Mouse (Mus musculus) hindlimb bud, embryonic 11.5 days (tissue): ENCODE data around the gene Nfasc.

Experiments used
- DNase-seq: peaks from one replicate; pipeline ENCODE4 v3.0.0-alpha.2; 2012; ENCODE audit warnings: low read depth, low spot score; ENCODE audit errors: extremely low spot score

Nfasc gene

GRCm38 (mm10) chr1:132542762-132543306 is 198.8 kb downstream of the Nfasc start, which contains the start of gene Cntn2:
Gene Cntn2 (minus strand): TSS chr1:132543256.
- DNase-seq, result no peak

GRCm38 (mm10) chr1:132541824-132542599 is 199.6 kb downstream of the Nfasc start:
- no peak for DNase-seq

GRCm38 (mm10) chr1:132541171-132541823 is 200.3 kb downstream of the Nfasc start:
- DNase-seq, result no peak

GRCm38 (mm10) chr1:132540701-132541100 is 200.9 kb downstream of the Nfasc start:
- no peak for DNase-seq

GRCm38 (mm10) chr1:132537736-132538135 is 203.9 kb downstream of the Nfasc start:
- DNase-seq, result no peak

- no peak for DNase-seq
Measured at GRCm38 (mm10) chr1:132536416-132536815, 205.2 kb downstream of the Nfasc start.

- no peak for DNase-seq
Measured at GRCm38 (mm10) chr1:132535541-132535940, 206.1 kb downstream of the Nfasc start.

GRCm38 (mm10) chr1:132533840-132534239 is 207.8 kb downstream of the Nfasc start:
- DNase-seq, result no peak

GRCm38 (mm10) chr1:132532521-132532920 is 209.1 kb downstream of the Nfasc start:
- DNase-seq, result no peak

GRCm38 (mm10) chr1:132530631-132531191 is 210.9 kb downstream of the Nfasc start:
- DNase-seq, result no peak

- no peak for DNase-seq
Measured at GRCm38 (mm10) chr1:132528647-132529334, 212.8 kb downstream of the Nfasc start.

GRCm38 (mm10) chr1:132528071-132528470 is 213.5 kb downstream of the Nfasc start:
- no peak for DNase-seq

GRCm38 (mm10) chr1:132525832-132526231 is 215.8 kb downstream of the Nfasc start:
- peak; percentile 79 for DNase-seq

- no peak for DNase-seq
Measured at GRCm38 (mm10) chr1:132523920-132524319, 217.7 kb downstream of the Nfasc start.

- DNase-seq, result no peak
Measured at GRCm38 (mm10) chr1:132523048-132523447, 218.5 kb downstream of the Nfasc start.

GRCm38 (mm10) chr1:132520764-132521163 is 220.8 kb downstream of the Nfasc start:
- DNase-seq, result no peak

GRCm38 (mm10) chr1:132519734-132520133 is 221.9 kb downstream of the Nfasc start:
- DNase-seq, result no peak

- DNase-seq, result no peak
Measured at GRCm38 (mm10) chr1:132518621-132519020, 223.0 kb downstream of the Nfasc start.

- DNase-seq, result no peak
Measured at GRCm38 (mm10) chr1:132516776-132517175, 224.8 kb downstream of the Nfasc start.

- DNase-seq, result no peak
Measured at GRCm38 (mm10) chr1:132515339-132515738, 226.3 kb downstream of the Nfasc start.
